Mouse (Mus musculus): ENCODE data around the gene Hsd17b14.
A peak's percentile ranks its signal among the peaks of the same experiment; 100 is the strongest.

Gene Hsd17b14

DNA sequence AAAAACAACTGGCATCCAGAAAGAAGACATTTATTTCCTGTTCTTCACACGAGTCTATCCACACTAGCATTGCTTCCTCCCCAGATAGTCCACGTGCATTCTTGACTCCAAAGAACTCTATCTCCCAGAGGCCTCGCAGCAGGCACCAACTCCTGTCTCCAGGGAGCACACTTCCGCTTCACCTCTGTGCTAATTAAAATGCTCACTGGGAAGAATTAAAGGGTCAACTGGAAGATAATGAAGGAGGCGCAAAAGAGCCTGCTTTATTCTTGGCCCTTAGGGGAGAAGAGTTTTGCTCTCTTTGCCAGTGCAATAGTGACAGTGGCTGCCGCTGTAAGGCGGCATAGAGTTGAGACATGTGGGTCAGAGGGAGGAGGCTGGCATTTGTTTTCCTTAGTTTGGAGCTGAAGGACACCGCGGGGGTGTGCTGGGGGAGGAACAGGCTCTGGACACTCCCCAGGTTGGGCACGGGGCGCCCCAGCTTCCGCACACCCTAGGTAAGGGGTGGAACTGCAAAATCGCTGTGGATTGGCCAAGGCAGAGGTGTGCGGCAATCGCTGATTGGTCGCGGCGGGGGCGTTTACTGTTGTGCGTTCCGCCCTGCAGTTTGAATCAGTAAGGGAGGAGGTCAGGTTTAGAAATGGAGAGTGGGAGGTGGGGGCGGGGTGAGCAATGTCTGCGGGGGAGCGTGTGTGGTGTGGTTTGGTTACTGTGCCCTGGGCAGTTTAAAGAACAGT lies 13.3 kb downstream of the Hsd17b14 start:
- peak; percentile 92 for DNase-seq

DNA sequence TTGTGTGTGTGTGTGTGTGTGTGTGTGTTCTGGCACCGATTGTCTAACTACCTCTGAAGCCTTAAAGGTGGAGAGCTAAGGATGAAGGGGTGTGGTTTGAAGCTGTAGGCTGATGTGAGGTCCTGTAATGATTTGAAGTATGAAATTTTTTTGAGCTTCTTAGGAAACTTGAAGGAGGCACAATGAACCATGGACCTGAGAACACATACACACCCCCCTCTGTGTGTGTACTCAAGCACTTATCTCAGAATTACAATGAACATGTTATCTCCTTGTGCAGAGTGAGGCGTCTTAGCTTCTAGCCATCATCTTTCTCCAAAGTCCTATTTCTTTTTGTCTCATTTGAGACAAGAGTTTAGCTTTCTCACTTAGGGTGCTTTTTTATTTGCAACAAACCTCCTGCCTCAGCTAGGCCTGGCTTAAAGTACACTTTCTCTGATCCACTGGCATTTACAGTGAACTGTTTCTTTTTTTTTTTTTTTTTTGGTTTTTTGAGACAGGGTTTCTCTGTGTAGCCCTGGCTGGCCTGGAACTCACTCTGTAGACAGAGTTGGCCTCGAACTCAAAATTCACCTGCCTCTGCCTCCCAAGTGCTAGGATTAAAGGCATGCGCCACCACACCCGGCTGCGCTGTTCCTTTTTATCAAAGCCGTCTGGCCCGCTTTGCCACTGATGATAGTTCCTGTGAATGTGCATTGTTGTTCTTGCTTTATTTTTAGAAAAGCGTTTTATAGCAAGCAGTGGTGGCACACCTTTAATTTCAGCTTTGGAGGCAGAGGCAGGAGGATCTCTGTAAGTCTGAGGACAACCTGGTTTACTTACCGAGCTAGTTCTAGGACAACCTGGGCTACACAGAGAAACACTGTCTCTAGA lies 14.1 kb downstream of the Hsd17b14 start:
- no peak for DNase-seq

DNA sequence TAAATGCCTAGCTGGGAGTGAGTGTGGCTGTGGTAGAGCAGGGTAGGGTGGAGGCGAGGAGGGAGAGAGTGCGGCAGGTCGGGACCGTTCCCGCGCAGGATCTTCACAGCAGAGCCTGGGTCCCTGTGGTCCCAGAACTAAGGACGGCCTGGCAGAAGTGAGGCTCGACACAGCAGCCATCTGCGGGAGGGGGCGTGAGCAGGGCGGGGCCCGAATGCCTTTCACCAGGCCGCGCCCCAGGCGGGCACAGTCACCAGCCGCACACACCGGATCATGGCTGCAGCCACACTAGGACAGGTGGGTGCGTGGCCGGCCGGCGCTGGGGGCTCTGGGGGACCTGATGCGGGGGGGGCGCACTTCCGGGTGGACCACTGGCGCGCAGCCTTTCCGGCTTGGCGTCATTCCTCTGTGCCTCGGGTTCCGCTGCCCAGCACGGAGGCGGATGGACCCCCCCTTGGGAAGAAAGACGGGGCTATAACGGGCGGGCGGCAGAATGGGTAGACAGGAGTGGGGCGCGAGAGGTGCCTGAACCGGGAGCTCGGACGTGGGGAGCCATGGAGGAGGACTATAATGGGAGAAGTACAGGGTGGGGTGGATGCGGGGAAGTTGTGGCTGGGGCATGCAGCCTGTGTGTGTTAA lies 15.5 kb downstream of the Hsd17b14 start, which contains the start of gene Bcat2:
Gene Bcat2 (plus strand): TSS at position 51 of the 639 bp plus-strand sequence.
- peak; percentile 69 for DNase-seq

DNA sequence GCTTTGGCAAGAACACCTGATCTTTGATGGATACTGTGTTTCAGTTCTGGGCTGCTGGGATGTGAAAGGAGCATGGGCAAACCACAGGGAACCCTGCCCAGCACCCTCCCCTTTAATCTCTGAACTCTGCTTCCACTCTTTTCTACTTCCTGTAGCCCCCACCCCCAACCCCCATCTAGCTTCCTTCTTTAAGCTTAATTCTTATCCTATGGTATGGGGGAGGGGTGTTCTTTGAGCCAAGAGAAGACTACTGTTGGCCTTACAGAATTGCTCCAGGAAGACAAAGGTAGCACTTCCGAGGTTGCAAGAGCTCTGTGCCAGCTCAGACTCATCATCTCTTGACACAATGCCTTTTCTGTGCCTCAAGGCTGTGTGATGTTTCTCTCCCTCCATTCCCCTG lies 17.3 kb downstream of the Hsd17b14 start:
- DNase-seq: no peak

DNA sequence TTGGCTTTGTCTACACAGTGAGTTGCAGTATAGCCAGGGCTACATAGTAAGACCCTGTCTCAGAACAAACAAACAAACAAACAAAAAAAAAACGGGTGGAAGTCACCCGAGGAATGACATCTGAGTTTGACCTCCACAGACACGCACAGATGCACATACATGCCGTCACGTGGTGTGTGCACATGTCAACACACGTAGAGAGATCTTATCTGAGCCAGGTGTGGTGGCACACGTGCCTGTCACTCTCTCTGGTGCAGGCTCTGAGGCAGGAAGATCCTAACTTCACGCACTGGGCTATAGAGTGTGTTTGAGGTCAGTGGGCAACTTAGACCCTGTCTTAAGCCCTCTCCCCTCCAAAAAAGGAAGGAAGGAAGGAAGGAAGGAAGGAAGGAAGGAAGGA lies 19.3 kb downstream of the Hsd17b14 start:
- DNase-seq: no peak

DNA sequence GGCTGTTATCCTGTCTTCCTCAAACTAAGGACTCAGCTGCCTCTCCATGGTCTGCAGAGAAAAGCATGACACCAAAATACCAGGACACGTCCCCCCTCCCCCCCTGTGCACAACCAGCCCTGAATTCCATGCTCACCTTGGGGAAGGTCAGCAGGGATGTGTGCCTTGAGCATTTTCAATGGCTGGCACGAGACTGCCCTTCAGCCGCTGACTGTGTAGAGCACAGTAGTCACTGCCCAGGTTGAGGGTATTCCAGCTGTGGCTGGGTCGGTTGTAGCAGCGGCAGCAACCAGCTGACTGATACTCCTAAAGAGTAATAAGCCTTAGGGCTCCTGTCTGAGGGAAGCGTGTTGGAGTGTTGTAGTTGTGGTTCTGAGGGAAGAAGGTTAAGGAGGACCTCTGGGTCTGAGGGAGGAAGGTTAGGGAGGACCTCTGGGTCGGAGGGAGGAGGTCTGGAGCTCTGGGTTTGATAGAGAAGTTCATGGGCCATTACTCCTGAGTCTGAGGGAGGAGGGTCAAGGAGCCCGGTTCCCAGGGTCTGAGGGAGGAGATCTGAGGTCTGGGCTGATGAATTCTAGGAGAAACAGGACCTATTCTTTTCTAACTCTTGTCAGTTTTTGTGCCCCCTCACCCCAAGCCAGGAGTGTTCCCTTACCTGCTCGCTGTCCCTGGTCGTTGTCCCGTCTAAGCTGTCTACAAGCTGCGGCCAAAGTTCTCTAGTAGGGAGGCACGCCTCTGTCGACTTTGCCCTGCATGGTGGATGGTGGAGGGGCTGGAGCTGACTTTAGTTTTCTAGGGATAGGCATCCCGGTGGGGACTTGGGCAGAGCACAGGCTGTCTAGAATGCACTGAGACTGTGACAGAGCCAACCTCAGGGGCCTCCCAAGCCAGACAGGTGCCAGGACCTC lies 20.0 kb downstream of the Hsd17b14 start:
- DNase-seq: no peak

DNA sequence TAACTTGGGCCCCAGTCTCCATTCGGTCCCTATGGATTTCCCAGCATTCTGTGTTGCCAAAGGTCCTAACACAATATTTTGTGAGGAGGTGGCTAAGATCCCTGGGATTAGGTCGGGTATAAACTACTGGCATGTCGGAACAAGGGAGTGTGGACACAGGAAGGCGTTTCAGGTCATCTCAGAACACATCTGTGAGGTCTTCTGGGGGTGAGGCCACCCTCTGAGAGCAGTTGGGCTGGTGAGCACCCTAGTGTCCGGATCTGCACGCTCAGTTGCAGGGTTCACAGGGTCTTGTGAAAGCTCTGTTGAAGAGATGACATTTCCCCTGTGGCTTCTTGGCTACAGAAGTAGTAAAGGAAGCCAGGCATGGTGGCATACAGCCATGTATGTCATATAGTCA lies 31.2 kb downstream of the Hsd17b14 start:
- DNase-seq: no peak

DNA sequence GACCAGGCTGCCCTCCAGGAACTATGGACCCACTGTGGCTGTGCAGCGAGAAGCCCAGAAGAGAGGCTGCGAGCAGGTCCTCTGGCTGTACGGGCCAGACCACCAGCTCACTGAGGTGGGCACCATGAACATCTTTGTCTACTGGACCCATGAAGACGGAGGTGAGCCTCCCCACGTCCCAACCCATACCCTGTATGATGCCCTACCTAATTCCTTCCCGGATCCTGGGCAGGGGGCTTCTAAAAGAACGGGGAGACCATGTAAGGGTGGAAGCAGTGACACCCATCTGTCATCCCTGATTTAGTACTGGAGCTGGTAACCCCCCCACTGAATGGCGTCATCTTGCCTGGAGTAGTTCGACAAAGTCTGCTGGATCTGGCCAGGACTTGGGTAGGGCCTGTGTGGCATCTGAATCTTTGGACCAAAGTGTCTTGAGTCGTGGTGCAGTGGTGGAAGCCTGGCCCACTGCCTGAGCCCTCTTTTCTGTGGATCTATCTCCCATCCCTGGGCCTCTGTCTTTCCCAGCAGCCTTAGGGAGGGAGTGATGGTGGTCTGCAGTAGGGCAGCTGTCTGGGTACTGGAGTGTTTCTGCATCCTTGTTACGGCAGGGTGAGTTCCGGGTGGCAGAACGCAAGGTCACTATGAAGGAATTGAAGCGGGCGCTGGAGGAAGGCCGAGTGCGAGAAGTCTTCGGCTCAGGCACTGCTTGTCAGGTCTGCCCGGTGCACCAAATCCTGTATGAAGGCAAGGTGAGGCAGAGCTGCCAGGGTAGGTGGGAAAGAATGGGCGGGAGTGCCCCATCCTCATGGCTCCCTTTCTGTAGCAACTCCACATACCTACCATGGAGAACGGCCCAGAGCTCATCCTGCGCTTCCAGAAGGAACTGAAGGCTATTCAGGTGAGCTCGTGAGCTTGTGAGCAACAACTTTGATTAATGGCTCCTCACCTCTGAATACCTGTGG lies 33.2 kb downstream of the Hsd17b14 start:
- DNase-seq: no peak

DNA sequence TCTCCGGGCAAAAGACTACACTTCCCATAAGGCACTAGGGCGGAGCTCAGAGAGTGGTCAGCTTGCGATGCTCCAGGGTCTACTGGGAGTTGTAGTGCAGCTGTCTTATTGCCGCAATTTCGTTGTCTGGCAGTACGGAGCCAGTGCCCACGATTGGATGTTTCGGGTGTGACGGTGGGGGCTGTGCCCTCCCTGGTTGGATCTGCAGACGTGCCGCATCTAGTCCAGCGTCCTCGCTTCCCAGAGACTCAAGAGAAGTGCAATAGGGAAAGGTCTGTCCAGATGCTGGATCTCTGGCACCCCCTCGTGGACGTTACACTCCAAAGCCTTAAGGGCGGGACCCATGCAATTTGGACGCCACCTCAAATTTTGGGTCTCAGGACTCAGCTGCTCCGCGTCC lies 34.5 kb downstream of the Hsd17b14 start:
- DNase-seq: peak; percentile 99

DNA sequence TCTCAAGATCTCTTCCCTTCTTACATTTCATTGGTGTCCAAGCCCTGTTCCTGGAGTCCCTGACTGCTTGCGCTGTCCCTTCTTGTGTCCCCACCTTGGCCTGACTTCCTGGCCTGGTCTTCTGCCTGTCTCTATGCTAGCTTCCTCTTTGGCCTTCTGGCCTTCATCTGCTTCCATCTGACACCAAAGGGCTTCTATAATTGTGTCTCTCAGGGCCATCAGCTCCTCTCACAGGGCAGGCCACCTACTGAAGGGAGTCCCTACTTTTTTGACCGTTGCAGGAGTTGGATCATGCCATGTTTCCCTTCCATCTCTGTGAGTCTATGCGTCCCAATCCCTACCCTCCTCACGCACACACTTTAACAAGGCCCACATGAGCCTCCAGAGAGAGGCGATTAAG lies 35.2 kb downstream of the Hsd17b14 start:
- no peak for DNase-seq

DNA sequence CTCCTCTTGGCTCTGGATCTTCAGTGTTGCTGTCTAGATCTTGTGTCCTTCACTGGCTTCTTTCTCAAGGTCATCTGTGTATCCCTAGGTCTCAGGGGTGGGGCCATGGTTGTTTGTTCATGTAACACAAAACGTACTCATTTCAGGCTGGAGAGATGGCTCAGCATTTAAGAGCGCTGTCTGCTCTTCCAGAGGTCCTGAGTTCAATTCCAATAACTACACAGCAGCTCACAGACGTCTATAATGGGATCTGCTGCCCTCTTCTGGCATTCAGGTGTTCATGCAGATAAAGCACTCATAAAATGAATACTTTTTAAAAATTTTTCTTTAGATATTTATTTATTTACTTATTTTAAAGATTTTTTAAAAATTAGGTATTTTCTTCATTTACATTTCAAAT lies 36.2 kb downstream of the Hsd17b14 start:
- no peak for DNase-seq

DNA sequence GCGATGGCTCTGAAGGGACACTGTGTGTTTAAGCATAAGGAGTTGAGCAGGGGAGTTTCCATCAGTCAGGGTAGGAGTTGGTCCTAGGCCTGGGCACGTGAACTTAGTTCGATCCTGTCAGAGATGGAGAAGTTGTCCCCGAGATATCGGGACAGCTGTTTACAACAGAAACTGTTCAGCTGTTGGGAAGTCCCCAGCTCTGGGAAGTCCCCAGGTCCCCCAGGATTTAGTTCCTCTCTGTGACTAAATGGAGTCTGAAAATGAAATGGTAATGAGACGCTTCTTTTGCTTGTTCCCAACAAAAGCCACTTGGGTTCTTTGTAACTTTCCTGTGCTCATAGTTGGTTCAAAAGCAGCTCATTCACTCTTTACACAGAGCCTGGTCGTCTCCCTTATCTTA lies 37.2 kb downstream of the Hsd17b14 start:
- DNase-seq: no peak

DNA sequence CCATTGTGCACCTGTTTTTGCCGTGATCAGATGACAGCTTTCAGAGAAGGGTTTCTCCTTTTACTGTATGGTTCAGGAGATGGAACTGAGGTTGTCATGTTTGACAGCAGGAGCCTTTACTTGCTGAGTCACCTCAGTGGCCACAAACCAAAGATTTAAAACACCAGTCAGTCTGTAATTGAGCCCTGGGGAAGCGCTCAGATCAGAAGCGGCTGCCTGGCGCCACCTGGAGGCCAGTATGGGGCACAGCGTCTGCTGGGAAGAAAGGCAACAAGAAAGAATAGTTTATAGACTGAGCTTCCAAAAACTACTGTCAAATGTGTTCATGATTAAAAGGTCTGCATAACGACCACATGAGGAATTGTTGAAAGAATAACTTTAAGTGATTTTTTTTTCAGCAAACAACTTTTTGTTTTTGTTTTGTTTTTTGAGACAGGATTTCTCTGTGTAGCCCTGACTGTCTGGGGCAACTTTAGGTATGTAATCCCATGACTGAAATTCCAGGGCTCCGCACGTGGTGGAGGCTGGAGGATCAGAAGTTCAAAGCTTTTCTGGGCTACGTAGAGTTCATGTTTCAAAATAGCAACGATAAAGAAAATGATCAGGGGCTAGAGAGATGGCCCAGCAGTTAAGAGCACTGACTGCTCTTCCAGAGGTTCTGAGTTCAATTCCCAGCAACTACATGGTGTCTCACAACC lies 38.6 kb downstream of the Hsd17b14 start:
- DNase-seq: no peak

DNA sequence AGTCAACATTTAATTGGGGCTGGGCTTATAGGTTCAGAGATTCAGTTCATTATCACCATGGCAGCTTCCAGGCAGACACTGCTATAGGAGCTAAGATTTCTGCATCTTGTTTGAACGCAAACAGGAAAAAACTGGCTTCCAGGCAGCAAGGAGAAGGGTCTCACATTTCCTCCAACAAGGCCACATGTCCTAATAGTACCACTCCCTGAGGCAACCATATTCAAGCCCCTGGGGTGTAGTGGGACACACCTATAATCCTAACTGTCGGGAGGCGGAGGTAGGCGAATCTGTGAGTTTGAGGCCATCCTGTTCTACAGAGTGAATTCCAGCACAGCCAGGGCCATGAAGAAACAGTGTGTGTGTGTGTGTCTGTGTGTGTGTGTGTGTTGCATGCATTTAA lies 40.5 kb downstream of the Hsd17b14 start:
- DNase-seq: no peak

DNA sequence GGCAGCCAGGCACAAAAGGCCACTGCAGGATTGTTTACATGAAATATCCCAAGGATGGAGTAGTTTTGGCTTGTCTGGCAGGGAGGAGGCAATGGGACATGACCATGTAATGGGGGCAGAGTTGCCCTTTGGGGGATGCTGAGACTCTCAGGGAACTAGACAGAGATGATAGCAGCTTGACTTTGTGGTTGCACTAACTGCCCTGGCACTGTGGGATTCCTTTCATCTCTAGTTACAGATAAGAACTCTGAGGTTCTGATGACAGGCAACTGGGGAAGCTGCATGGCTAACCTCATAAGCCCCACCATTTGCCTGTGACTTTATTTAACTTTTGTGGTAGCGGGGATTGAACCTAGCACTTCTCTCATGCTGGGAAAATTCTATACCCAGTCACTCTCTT lies 41.4 kb downstream of the Hsd17b14 start:
- no peak for DNase-seq

DNA sequence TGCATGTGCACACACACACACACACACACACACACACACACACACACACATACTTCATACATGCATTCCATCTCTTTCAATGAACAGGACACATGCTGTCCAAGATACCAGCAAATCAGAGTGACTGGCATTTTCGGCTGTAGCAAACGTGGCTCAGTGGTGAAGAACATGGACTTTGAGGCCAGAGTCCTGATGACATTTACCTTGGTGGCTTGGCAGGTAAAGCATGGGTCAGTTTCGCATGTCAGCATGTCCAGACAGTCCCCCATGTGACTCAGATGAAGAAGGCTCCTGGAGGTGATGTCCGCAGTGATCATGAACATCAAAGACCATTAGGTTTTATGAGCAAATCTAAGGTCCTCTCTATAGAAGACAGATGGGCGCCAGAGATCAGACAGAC lies 42.3 kb downstream of the Hsd17b14 start:
- DNase-seq: no peak

DNA sequence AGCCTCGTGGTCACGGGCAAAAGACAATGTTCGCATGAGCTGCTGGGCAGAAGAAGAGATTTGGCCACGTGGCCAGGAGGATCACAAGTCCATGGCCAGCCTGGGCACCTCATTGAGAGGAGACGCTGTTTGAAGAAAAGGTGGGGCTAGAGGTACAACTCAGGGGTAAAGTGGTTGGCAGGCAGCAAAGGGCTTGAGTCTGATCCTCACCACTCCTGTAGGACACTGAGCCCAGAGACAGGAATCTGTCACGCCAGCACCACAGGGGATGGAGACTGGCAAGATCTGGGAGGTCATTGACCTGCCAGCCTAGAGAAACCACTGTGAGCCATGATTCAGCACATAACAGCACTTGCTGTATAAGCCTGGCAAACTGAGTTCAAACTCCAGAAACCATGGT lies 42.8 kb downstream of the Hsd17b14 start:
- no peak for DNase-seq

DNA sequence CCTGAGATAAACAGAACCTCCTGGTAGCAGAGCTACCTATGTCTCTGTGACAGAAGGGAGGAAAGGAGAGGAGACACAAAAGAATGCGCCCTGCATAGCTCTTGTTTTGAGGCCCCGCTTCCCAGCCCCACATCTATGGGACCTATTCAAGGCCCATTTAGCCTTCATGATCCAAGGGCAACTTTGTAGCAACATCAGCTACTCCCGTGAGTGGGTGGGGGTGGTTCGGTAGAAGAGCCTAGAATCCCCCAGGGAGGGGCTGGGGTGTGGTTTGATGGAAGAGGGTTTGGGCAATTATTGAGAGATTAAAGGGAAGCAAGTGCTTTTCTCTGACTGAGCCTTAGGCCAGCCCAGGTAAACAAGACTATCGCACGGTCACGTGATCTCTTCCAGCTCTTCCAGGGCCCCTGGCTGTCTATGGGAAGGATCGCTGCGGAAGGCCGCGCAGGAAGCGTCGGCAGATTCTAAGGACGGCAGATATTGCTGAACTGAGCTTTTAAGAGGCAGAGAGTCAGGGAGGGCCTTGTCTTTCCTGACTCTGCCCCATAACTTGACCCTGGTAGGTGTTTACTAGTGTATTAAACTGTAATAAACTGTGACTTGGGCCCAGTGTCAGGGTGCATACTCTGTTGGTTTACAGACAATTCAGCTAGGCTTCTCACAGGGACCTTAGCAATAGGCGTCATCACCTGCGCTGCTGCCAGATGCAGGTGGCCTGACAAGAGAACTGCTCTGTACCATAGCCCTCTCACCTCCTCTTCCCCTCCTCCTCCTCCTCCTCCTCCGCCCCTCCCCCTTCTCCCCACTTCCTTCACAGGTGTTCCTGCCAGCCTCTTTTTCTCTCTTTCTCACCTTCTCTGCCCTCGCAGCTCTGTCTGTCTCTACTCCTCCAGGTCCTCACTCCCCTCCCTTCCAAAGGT lies 44.5 kb downstream of the Hsd17b14 start:
- no peak for DNase-seq

DNA sequence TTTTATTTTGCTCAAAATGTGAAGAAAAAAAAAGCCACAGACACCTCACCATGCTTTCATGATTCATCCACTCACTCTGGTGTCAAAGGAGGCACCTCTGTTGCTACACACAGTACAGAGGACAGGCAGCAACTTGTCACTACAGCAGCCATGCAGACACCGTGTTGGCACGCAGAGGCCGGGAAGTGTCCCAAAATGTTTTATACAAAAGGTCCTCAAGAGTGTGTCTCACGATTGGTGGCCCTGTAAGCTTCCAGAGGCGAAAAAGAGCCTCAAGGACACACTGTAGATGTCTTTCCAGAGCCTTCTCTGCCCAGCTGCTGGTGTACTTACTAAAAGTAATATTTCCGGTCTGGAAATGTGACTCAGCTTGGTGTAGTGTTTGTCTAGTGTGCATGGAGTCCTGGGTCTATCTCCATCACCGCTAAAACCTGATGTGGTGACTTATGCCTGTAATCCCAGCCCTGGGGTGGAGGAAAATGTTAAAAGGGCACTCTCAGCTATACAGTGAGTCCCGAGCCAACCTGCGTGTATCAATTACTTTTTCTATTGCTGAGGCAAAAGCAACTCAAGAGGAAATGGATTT lies 51.1 kb downstream of the Hsd17b14 start:
- DNase-seq: no peak
